Mouse (Mus musculus): ENCODE measurements around the gene Cxcl9.
A peak's percentile ranks its signal among the peaks of the same experiment; 100 is the strongest.

Gene Cxcl9

DNA sequence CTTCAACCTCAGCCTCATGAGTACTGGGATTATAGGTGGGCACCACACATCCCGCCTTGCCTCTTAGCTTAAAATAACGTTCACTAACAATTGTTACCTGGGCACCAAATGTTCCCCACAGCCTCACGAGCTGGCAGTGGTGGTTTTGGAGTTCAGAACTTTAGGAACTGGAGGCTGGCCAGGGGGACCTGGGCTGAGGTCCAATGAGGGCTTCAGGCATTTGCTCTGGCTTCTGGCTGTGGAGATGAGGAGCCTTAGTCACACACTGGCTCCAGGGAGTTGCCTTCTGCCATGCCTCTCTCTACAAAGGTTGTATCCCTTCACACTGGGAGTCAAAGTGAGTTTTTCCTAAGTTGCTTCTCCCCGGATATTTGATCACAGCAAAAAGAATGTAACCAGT lies 45.3 kb downstream of the Cxcl9 start:
- no peak for DNase-seq (ENCODE audit: low spot score in 2 of 2)

DNA sequence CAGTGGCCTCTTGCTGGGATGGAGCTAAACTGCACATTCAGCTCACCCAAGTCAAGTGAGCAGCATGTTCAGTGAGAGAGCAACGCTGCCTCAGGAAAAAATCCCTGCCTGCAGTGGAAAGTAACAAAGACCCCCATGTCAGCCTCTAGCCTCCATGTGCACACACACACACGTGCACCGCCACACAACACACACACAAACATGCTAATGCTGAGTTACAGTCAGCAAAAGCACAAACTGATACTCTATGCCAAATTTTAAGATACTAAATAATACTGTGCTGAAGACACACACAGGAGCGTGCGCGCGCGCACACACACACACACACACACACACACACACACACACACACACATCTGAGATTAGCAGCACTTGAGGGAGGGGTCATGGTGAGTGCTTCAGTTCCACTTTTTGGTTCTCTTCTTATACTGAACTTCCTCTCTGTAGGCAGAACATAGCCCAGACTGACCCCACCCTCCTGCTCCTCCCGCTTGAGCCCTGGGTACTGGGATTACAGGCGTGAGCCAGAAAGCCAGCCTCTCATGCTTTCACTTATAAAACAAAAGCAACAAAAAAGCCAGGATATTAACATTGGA lies 48.8 kb downstream of the Cxcl9 start:
- DNase-seq (ENCODE audit: low spot score in 2 of 2): no peak

DNA sequence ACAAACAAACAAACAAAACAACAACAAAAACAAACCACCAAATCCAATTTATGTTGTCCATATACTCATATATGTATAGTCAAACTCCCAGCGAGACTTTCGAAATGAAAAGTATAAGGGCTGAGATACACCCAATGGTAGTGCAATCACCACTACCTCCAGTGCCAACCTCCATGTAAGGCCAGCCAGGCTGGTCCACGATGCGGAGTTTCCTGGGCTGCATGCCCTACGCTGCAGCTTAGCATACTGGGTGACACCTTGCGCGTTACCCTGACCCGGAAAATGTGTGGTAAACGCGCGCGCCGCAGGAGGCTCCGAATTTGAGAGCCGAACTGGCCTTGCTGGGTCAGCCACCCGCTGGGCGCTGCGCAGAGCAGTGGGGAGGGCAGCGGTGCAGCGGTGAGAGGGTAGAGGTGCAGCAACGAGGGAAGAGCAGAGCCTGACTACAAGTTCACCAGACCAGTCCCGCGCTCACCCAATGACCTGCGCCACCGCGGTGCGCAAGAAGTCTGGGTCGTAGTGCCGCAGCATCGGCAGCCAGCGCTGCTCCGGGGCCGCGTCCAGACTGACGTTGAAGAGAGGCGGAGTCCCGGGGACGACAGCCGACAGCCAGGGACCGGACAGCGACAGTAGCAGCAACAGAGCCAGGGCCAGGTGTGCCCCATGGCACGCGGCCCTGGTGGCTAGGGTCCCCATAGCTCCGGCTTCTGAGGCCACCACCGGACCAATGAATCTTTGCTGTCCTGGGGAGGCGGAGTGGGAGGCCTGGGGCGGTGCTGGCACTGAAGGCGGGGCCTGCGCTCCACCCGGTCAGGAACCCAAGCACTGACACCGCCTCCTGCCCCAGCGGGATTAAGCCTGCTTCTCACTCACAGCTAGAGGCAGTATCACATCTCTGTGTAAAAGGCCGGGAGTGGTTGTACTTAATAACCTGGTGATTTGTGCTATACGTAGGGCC lies 50.2 kb downstream of the Cxcl9 start, which contains the start of gene Naaa:
Naaa (minus strand) TSS at position 734 of the 958 bp plus-strand sequence.
- peak; percentile 76 to 77 for DNase-seq (ENCODE audit: low spot score in 2 of 2)
